Mouse (Mus musculus): Measurements from ENCODE around the gene Polr2i.

GRCm38 (mm10) chr7:30269641-30270040 is 37.9 kb downstream of the Polr2i start:
- TF ChIP-seq CTCF (IDR thresholded peaks at IDR 0.05; ENCODE audit: low read depth, low read length) (no peak), TAL1 (conservative IDR thresholded peaks at IDR 0.05; ENCODE audit: low read depth, low read length) (no peak)

Measured in G1E (cell line).